42 mouse cellular contexts compared by ENCODE assay signal in genomic region chr4:150146286-150146685, GRCm38 (mm10). TPM values are rescaled to one million over a fixed set of nuclear protein-coding genes. Genes with fewer than 3 reads are reported as not detected.
A peak's percentile ranks its signal among the peaks of the same experiment; 100 is the strongest.
DNase-seq lines count a peak whose midpoint lies in the region; TF ChIP-seq lines count a peak whose summit lies in the region.
"Had no signal": no experiment of that assay in that cellular context is flagged by ENCODE, and none has a peak within 500 bp of the region (broad histone marks: within the 10 kb centered on the region; RNA-seq: fewer than 3 reads in every experiment).

No protein-coding gene starts in this region.

- H3K79me2 ChIP-seq in C2C12 (ENCODE audit: control insufficient read depth, insufficient read depth), result no peaks in the 10 kb centered on the region

- peak; percentile 26 for DNase-seq in adrenal gland, postnatal 14 days
- DNase-seq in adrenal gland, adult 2 months, result no peak
- DNase-seq in adipocyte (ENCODE audit: low spot score), result peak; percentile 40
- DNase-seq in cerebellum, adult 11-12 months, result no peak
- DNase-seq in ovary, adult 18-20 months (ENCODE audit: low spot score), result no peak
- no peak for DNase-seq in lung, postnatal 10 days
- DNase-seq: adrenal gland, postnatal 25 days; B cell, adult 2 months; cerebellum, adult 2 months; cerebellum, postnatal 14 days; gastrocnemius, postnatal 25 days; heart, adult 11 months; kidney, postnatal 25 days; lung, postnatal 36 days; spleen, adult 18-20 months; thymus, postnatal 14 days had no signal

- H3K27me3 ChIP-seq in C2C12 (ENCODE audit: control insufficient read depth, insufficient read depth, insufficient read length), result peaks cover 4% of the 10 kb centered on the region
- H3K27me3 ChIP-seq: forebrain, embryonic 15.5 days; heart, embryonic 15.5 days; hindbrain, embryonic 12.5 days; kidney, embryonic 15.5 days; limb, embryonic 13.5 days; lung, embryonic 15.5 days; midbrain, embryonic 13.5 days; neural tube, embryonic 15.5 days had no signal

- H3K4me3 ChIP-seq in C2C12 (ENCODE audit: insufficient read depth, poor library complexity, severe bottlenecking), result no peak overlapping the region
- H3K4me3 ChIP-seq: forebrain, embryonic 10.5 days; forebrain, embryonic 15.5 days; heart, embryonic 10.5 days; heart, embryonic 15.5 days; hindbrain, embryonic 12.5 days; kidney, embryonic 15.5 days; layer of hippocampus, adult 2 months; left cerebral cortex, adult 2 months; limb, embryonic 13.5 days; lung, embryonic 15.5 days; megakaryocyte, embryonic 14.5 days; midbrain, embryonic 13.5 days; neural tube, embryonic 15.5 days had no signal

- H3ac ChIP-seq in C2C12 (ENCODE audit: control insufficient read depth, insufficient read length, low read depth), result no peak overlapping the region

- H3K36me3 ChIP-seq in C2C12 (ENCODE audit: control insufficient read depth, insufficient read depth), result no peaks in the 10 kb centered on the region
- H3K36me3 ChIP-seq: forebrain, embryonic 10.5 days; forebrain, embryonic 15.5 days; heart, embryonic 15.5 days; hindbrain, embryonic 12.5 days; kidney, embryonic 15.5 days; limb, embryonic 13.5 days; lung, embryonic 15.5 days; midbrain, embryonic 13.5 days; neural tube, embryonic 15.5 days had no signal

- no peak for TF ChIP-seq CTCF in C2C12 (IDR thresholded peaks at IDR 0.05; ENCODE audit: control insufficient read depth, insufficient read depth, insufficient read length)

- H3K79me3 ChIP-seq in C2C12 (ENCODE audit: low read depth), result no peaks in the 10 kb centered on the region

TF ChIP-seq in C2C12, 6 proteins besides CTCF, POLR2A, EP300 and RAD21:
- peak; percentile 79 for TF ChIP-seq CEBPB (IDR thresholded peaks at IDR 0.05; ENCODE audit: low read depth)
- no peak for TF ChIP-seq USF1 (IDR thresholded peaks at IDR 0.05; ENCODE audit: low read depth)
TF ChIP-seq in C2C12: peak in this region for 1.

RNA-seq across cellular contexts. Expression of gene Slc2a7, which starts 2.5 kb away (rescaled TPM):
- not detected in 2 replicates for total RNA-seq in adrenal gland, postnatal 14 days (2021)
- not detected for total RNA-seq in adrenal gland, adult 2 months (2021)
- not detected in 2 replicates for polyA plus RNA-seq in adrenal gland, adult 2 months (2012; rRNA removed)
- not detected for polyA plus RNA-seq in C2C12 (2012; fragmentation: generic; extraction: Trizol)
- total RNA-seq: adrenal gland, postnatal 25 days; gastrocnemius, adult 18-20 months; gastrocnemius, postnatal 25 days; heart, postnatal 25 days; layer of hippocampus, adult 2 months; layer of hippocampus, postnatal 14 days; left cerebral cortex, adult 2 months; left cerebral cortex, postnatal 36 days; monocyte, adult 5-6 weeks had no signal
- polyA plus RNA-seq: cerebellum, adult 2 months; cortical plate, adult 2 months; forebrain, embryonic 10.5 days; forebrain, embryonic 15.5 days; frontal cortex, adult 2 months; heart, embryonic 10.5 days; heart, embryonic 15.5 days; hindbrain, embryonic 12.5 days; kidney, embryonic 15.5 days; limb, embryonic 13.5 days; liver, embryonic 11.5 days; lung, embryonic 15.5 days; midbrain, embryonic 13.5 days; neural tube, embryonic 15.5 days; urinary bladder, adult 2 months had no signal

RNA-seq across cellular contexts. Expression of gene Slc2a5, which starts 27.2 kb away (rescaled TPM):
- total RNA-seq in adrenal gland, postnatal 14 days (2021), result 0.30 and 0.48 TPM in 2 replicates
- total RNA-seq in adrenal gland, adult 2 months (2021), result 1 to 10 TPM in 1 of 2 experiments, under 1 TPM in 1; 0.90 to 9.9 TPM
- 8.9 and 10.5 TPM in 2 replicates for polyA plus RNA-seq in adrenal gland, adult 2 months (2012; rRNA removed)
- not detected for polyA plus RNA-seq in C2C12 (2012; fragmentation: generic; extraction: Trizol)
- total RNA-seq: gastrocnemius, adult 18-20 months had no signal

RNA-seq across cellular contexts. Expression of gene Car6, which starts 54.8 kb away (rescaled TPM):
- total RNA-seq in adrenal gland, postnatal 14 days (2021), result 0.44 TPM in 1 of 2 replicates, not detected in the other
- 1 to 10 TPM in 1 of 2 experiments, under 1 TPM in 1; 0.31 to 2.5 TPM for total RNA-seq in adrenal gland, adult 2 months (2021)
- polyA plus RNA-seq in adrenal gland, adult 2 months (2012; rRNA removed), result not detected in 2 replicates
- 0.19 TPM for polyA plus RNA-seq in C2C12 (2012; fragmentation: generic; extraction: Trizol)
- total RNA-seq: gastrocnemius, adult 18-20 months; gastrocnemius, postnatal 25 days; heart, postnatal 25 days; layer of hippocampus, adult 2 months; layer of hippocampus, postnatal 14 days; left cerebral cortex, adult 2 months; left cerebral cortex, postnatal 36 days; monocyte, adult 5-6 weeks had no signal
- polyA plus RNA-seq: cerebellum, adult 2 months; cortical plate, adult 2 months; forebrain, embryonic 10.5 days; forebrain, embryonic 15.5 days; frontal cortex, adult 2 months; heart, embryonic 10.5 days; heart, embryonic 15.5 days; intestine, postnatal 0 days; kidney, embryonic 15.5 days; liver, embryonic 11.5 days; liver, embryonic 16.5 days; lung, embryonic 15.5 days; midbrain, embryonic 13.5 days; neural tube, embryonic 15.5 days; stomach, embryonic 16.5 days; urinary bladder, adult 2 months had no signal

RNA-seq across cellular contexts. Expression of gene Gpr157, which starts 59.1 kb away (rescaled TPM):
- total RNA-seq in adrenal gland, postnatal 14 days (2021), result 1.3 and 2.3 TPM in 2 replicates
- total RNA-seq in adrenal gland, adult 2 months (2021), result 1 to 10 TPM; 1.0 to 2.0 TPM
- polyA plus RNA-seq in adrenal gland, adult 2 months (2012; rRNA removed), result 1.9 and 2.2 TPM in 2 replicates
- 0.25 TPM for polyA plus RNA-seq in C2C12 (2012; fragmentation: generic; extraction: Trizol)

Comparison
In these comparisons a context has a peak if more than half of its experiments do, and no peak if none do; other contexts are left out.
1. DNase-seq: peak in adrenal gland, postnatal 14 days (single experiment) and adipocyte (single experiment); none in adrenal gland, adult 2 months (single experiment), cerebellum, adult 11-12 months (single experiment), ovary, adult 18-20 months (single experiment) and lung, postnatal 10 days (single experiment).